Mouse (Mus musculus): ENCODE measurements at regions not wholly inside any gene's neighbourhood (a gene's known extent, or its start where the extent isn't known, plus 50 kb on each side); places are given as distances from the start of the nearest gene placed in this dataset.

- no peak for DNase-seq
Observed at GRCm38 (mm10) chr12:97921349-97922264, 337.7 kb downstream of the Galc start.

DNA sequence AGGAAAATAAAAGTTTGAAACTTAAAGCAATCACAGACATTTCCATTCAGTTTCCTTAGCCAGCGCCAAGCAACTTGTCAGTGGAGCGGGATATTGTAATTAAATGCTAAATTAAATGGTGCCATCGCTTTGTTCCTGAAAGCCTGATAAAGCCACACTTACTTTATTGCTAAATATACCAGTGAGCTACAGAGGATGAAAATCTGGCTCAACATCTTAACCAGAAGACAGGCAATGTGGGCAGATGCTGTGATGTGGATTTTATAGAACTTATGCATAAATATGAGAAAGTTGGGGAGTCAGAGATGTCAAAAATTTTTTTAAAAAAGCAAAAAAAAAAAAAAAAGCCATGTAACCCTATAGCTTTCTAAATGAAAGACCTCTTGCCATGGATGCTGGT is 340.8 kb downstream of the Galc start:
- no peak for DNase-seq

DNA sequence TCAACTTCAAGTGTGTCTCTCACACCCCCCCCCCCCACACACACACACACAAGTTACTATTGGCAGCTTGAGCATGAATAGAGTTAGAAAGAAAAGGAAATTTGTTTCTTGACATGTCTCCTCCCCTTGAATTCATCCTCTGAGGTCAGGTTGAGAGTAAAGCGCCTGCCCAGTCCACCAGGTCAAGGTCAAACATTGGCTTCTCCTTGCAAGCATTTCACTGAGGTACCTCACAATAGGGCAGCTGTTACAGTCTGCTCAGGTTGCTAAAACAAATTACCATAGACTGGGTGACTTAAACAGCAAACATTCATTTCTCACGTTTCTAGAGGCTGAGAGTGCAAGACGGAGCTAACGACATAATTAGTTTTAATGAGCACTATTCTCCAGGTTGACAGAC is 344.2 kb downstream of the Galc start:
- DNase-seq: no peak

DNA sequence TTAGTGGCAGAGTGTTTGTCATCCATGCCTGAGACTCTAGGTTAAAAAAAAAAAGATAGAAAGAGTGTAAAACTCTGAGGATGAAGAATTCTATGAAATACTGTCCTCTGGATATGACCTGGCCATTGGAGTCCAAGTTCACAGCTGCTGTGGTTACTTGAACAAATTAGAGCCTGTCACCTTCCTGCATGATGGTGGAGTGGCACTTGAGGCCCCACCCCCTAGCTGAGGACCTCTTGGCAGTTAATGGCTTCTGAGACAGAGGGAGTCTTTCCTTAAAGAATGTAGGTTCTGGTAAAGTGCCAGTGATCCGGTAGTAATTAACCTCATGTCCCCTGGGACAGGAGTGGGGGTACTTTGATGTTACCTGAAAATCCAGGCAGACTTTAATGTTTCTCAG is 346.5 kb downstream of the Galc start:
- no peak for DNase-seq

GRCm38 (mm10) chr12:97899266-97899665 is 360.0 kb downstream of the Galc start:
- no peak for DNase-seq

DNA sequence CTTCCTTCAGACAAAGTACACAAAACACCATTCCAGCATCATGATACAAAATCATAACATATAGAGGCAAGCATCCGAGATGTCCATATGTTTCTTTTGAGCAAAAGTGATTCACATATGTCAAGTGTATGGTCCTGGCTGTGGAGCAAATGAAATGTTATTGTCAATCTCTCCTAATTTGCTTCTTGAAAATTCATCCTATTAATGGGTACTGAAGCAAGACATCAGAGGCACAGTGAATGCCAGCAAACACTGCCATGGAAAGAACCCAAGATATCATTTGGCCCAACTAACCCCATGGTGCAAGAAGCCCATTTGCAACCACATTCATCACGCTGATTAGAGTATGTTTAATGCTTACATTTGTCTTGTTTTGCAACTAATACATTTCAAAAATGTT is 361.1 kb downstream of the Galc start:
- no peak for DNase-seq

- DNase-seq: no peak
Observed at GRCm38 (mm10) chr12:97895981-97896380, 363.3 kb downstream of the Galc start.

DNA sequence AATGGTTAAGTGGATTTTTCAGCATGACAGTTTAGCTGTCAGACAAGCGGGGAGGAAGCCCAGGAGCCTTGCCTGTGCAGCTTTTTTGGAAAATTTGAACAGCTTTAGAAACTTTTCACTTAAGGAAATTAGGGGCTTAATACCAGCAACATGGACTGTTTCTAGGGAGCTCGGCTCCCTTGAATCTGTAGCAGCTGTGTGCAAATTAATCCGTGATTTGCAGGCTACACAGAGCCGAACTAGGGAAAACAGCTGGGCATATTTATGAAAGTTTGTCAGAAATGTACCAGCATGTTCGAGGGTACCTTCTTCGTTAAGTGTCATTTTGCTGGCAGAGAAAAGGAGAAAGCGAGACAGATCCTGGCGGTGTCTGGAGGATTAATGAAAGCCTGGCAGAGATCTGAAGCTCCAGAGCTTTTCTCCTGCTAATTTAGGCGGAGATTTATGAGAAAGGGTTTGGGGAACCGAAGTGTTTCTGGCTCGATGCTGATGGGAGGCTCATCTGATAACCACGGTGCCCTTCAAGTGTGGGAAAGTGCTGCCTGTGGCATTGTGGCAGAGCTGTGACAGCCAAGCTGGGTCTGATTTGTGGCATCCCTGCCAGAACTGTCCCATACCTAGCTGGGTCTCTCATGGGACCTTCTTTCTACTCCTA is 370.3 kb downstream of the Galc start:
- DNase-seq: no peak

DNA sequence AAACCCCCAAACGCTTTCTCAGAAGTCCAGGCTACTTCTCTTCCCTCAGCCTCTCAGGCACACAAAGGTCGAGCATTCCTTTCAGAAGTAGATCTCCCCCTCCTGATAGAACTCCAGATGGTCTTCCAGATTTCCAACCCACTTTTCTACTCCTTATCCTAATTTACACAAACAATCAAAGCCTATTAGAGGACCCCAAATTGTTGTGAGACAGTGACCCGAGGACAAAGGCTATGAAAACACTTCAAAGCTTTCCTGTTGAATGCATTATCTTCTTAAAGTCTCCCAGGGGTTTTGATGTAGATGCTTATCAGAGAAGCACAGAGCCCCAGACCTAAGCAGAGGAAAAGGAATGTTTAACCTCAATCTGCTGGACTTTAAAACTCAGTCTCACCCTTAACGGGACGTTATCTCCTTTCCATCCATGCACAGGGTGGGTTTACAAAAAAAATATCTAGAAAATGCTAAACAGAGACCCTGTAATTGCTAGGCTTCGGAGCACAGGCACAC is 370.9 kb downstream of the Galc start:
- DNase-seq: no peak

DNA sequence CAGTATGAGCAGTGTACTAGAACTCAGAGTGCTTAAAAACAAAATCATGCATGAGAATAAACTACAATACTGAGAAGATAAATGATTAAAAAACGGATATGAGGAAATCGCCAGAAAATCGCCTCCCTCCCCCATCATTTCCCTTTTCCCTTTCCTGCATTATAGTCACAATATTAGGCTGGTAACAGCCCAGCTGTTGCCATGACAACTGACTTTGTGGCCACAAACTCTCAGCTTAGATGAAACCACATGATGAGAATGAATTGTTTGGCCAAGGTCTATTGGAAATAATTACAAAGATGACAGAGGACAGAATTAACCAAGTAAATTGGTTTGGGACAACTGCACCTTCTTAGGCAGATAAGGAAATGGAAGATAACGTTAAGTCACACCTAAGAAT is 376.8 kb downstream of the Galc start:
- DNase-seq: no peak

DNA sequence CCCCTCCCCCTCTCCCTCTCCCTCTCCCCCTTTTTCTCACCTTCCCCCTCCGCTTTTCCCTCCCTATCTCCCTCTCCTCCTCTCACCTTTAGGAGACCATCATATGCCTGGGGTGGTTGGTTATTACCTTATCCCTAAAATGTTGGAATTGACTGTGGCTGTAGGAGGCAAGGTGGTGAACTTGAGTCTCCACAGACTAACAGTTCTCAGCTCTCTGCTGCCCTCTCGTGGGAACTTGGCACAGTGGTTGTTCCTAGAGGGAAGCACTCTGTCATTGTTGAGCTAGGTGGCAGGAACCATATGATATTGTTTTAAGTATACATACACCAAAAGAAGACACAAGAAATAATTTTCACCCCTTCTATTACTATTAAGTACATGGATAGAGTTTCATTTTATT is 386.9 kb downstream of the Galc start:
- DNase-seq: peak; percentile 82

DNA sequence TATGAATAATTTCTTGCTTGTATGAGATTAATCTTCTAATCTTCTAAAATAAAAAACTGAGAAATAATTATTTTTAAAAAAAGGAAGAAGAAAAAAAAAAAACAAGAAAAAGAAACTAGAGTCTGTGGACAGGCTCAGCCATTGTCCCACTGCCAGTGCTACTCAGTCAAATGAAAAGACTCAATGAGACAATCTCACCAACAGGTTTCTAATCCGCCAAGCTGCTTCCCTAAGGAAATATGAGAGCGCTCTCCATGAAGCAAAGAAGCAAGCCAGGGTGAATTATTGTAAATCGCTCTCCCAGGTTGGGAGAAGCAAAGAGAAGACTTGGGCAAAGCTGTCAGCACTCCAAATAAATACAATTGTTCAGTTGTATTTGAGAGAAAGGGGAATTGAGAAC is 396.3 kb downstream of the Galc start:
- DNase-seq: no peak

DNA sequence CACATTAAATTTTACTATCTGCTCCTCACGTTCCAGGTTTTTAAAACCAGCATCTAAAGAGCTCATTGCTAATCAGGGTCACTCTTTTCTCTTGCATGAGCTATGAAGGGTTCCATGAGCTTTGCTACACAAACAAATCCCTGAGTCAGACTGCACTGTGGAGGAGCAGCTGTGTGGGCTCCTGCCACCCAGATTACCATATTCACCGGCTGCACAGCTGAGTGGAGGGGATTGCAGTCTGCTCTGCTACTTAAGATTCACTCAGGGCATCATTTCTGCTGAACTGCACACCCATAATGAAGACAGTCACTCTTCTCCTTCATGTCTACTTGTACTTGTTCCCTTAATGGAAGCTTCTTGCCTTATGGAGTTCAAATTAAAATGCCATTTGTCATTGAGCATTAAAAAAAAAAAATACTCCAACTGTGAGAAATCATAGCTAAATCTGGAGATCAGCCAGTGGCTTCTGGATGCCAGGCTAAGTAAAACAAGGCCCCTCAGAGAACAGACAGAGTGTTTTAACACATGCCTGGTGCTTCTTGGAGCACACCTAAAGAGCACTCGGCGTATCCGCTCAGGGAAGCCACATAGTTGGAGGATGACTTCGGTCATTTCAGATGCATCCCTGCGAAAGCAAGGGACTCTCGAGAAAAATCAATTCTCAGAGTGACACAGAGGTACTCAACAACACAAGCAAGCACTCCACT is 422.9 kb downstream of the Galc start:
- no peak for DNase-seq

GRCm38 (mm10) chr12:97793364-97794120 is 465.7 kb downstream of the Galc start:
- DNase-seq: no peak

GRCm38 (mm10) chr12:97783476-97783875 is 475.8 kb downstream of the Galc start:
- no peak for DNase-seq

DNA sequence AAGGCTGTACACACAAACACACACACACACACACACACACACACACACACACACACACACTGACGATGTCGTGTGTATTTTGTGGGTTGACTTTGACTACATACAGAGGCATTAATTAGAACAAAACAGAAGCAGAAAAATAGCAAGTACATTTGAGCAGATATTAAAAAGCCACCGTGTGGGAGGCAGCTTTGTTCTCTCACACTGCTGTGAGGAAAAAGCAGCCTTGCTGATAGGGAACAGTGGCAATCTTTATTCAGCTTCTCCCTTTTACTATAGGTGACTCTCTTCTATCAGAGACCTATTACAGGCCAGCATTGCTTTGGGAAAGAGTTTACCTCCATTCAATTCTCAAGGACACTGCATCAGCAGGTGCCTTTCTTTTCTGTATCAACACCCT is 500.1 kb downstream of the Galc start:
- no peak for DNase-seq

- DNase-seq: no peak
Observed at GRCm38 (mm10) chr12:97758624-97759023, 500.6 kb downstream of the Galc start.

- DNase-seq: no peak
Observed at GRCm38 (mm10) chr12:97750166-97750565, 509.1 kb downstream of the Galc start.

DNA sequence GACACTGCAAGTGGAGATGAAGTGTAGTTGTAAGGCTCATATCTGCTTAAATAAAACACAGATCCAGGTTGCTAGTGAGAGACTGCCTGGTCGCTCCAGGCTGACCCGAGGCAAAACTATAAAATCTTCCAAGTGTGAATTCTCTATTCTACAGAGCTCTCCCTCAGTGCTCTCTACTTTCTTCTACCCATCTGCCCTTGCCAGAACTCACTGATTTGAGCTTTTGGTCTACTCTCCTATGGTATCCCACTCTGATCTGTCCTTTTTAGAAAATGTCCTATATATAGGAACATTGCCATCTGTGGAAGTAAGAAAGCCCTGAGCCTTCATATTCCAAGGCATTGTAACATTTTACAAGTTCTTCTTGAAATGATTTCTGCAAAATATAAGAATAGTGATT is 518.3 kb downstream of the Galc start:
- DNase-seq: no peak

GRCm38 (mm10) chr12:97732078-97732580 is 527.1 kb downstream of the Galc start:
- no peak for DNase-seq

GRCm38 (mm10) chr12:97720554-97720953 is 538.7 kb downstream of the Galc start:
- no peak for DNase-seq

DNA sequence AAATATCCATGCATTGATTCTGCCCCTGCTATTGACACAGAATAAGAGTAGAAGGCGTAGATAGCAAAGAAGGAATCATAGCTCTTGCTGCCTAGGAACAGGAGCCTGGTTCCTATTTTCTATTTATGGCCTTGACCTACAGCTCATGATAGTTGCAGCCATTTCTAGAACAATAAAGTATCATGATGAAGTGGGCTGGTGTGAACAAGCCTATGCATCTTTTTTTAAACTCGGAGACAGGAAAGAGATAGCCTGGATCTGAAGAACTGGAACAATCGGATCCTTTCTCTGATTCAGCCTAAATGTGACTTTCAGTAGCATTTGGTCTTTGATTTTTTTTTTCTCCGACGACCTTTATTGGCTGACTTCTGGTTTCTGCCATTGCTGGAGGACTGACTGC is 541.4 kb downstream of the Galc start:
- no peak for DNase-seq
